Mouse (Mus musculus) natural killer cell, adult 2 months (primary cell): ENCODE data around the gene Mdfic.
A peak's percentile ranks its signal among the peaks of the same experiment; 100 is the strongest.

ENCODE experiments used
- DNase-seq, 2 experiments: peaks; one replicate each; pipeline ENCODE4 v3.0.0; 2022; ENCODE audit warnings: low spot score in 2 of 2

Gene Mdfic

DNA sequence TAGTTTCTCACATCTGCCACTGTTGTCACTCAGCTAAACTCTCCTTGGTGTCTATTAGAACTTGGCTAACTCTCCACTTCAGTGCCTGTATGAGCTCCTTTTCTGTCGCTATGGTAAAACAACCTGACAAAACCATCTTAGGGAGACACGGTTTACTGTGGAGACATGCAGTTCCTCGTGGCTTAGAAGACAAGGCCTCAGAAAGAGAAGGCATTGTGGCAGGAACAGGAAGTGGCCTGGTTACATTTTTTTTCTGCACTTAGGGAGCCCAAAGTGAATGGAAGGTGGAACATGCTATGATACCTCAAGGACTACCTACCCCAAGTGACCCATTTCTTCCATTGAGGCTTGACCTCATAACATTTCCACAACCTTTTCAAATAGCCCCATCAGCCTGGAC is 18.7 kb downstream of the Mdfic start:
- DNase-seq: no peak

DNA sequence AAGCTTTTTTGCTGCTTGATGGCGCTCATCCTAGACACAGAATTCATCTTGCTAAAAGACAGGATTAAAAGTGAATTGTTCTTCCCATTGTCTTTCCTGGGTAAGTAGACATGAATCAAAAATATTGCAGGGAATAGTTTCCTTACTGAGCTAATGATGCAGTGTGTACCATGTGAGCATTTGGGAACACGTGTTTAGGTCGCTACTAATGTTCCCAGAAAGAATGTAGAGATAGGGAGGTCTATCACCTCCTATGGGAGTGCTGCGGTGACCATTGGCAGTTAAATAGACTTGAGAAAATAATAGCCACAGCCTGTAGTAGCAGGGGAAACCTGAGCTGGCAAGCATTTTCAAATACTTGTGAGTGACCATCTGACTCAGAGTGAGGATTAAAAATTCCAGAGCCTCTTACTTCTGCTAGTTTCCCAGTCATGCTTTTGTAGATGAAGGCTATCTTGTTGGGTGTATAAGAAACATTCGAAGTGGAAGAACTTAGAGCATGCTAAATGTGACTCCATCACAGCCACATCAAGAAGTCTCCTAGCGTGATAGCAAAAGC is 22.2 kb downstream of the Mdfic start:
- no peak for DNase-seq

DNA sequence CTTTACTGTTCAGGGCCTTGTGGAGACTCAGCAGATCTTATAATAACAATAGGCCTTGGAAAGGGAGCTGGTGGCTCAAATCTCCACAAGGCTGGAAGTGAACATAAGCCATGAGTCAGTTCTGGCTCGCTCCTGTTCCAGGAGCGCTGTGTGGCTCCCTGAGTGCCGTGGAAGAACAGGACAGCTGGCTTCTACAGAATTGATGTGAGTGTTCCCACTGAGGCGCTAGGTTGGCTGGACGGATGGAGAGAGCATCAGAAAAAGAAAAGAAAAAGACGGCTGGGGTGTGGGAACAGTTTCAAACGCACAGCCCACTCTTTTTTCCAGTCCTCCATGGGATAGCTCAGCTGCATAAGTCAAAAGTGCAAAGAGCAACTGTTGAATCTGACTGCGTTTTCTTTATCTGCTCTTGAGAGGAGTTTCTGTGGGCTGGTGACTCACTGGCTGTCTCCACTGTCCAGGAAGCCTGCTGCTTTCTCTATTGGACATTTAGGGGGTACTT is 22.9 kb downstream of the Mdfic start:
- no peak for DNase-seq

DNA sequence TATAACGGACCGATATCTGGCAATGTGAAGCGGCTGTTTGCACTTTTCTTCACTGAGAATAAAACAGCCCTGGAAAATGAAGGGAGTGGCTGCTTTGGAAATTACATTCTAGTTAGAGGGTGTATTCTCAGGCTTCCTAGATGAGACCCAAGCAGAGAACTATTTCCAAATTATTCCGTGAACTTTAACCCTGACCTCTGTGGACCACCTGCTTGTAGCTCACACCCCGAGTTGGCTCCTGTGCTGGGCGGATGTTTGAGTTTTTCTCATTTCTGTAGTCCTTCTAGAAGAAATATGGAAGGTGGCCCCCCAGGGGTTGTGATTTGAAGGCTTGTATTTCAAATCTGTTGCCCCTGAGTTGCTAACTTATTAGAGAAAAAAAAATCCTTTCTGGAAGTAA is 23.3 kb downstream of the Mdfic start:
- DNase-seq: no peak

GRCm38 (mm10) chr6:15745313-15745712 is 24.9 kb downstream of the Mdfic start:
- no peak for DNase-seq

DNA sequence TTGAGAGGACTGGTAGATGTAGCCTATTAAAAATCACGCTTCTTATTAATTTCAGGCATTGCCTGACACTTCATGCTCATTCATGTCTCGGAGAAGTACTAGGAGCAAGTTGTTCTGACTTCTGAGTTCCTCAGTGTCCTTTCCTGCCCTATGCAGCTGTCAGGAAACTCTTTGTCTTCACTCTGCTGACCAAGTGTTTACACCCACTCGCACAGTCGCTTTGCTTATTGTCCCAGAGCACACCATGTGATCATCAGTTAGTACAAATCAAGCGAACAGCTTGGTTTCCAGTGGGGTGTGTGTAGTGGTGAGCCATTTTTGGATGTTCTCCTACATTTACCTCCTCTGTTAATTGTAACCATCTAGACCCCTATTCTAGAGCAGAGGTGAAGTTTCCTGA is 25.4 kb downstream of the Mdfic start:
- DNase-seq: peak in 1 of 2 experiments; percentile 22

- DNase-seq: peak in 1 of 2 experiments; percentile 23
Measured at GRCm38 (mm10) chr6:15747396-15748155, 27.1 kb downstream of the Mdfic start.

DNA sequence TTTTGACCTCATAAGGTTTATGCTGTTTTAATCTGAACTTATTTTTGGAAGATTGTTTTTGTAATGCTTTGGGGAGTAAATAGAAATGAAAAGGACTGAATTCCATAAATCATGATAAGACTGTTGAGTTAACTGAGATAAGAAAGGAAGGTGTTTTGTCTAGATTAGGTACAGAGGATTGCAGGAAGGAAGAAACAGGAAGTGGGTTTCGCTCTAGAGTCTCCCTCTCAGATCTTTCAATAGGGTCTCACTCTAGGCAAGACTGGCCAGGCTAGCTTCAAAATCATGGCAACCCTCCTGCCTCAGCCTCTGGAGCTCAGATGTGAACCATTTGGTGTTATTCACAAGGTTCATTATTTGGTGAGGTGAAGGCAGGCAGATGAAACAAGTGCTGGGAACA is 27.8 kb downstream of the Mdfic start:
- peak in 1 of 2 experiments; percentile 16 for DNase-seq

DNA sequence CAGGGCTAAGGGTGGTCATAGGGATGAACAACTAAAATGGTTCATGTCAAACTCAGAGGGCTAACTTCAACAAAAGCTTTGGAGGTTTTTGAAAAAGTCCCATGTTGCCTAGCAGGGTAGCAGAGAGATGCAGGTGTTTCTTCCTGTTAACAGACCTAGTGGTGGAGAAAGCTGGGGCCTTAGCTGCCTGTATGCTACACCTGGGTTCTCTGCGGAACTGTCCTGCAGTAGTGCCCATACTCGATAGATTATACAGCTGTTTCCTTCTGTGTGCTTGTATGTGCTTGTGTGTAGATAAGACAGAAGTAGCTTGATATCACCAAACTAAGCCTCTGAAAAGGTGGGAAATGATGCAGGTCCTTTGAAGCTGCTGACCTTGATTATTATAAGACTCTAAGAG is 28.5 kb downstream of the Mdfic start:
- DNase-seq: peak in 1 of 2 experiments; percentile 36

- peak in 1 of 2 experiments; percentile 39 for DNase-seq
Measured at GRCm38 (mm10) chr6:15750101-15750500, 29.6 kb downstream of the Mdfic start.

- no peak for DNase-seq
Measured at GRCm38 (mm10) chr6:15751375-15751774, 30.9 kb downstream of the Mdfic start.

DNA sequence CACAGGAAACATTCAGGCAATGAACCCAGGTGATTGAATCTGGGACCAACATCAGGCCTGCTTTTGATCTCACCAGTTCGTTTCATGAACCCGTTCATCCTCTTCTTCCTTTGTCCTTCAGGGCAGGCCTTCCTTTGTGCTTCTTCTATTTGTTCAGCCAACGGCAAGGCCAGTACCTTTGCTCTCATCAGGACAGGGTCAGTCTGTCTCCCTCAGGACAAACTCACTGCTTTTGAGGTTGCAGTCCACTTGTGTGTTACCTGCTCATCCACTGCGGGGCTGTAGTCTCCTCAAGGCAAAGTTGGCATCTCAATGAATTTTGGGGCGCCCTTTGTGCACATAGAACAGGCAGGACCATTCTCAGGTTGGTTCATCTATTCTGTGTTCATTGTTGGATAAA is 31.7 kb downstream of the Mdfic start:
- no peak for DNase-seq

GRCm38 (mm10) chr6:15753208-15753607 is 32.7 kb downstream of the Mdfic start:
- DNase-seq: no peak

GRCm38 (mm10) chr6:15758394-15758793 is 37.9 kb downstream of the Mdfic start:
- peak in 1 of 2 experiments; percentile 39 for DNase-seq

DNA sequence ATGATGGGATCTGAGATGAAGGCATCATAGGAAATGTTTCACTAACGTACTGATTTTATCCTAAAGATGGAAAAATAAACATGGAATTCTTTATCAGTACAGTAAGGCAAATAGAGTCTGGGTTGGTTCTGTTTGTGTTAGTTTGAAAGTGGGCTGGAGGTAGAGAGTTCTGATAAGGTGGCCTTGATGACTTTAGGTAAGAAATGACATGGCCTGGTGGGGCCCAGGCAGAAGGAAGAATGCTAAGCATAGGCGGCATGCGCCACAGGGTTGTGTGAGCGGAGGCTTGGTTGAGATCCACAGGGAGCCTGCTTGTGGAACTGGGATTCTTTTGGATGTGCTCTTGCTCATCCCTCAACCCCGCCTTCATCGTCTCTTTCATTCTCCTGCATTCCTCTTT is 40.3 kb downstream of the Mdfic start:
- DNase-seq: no peak

DNA sequence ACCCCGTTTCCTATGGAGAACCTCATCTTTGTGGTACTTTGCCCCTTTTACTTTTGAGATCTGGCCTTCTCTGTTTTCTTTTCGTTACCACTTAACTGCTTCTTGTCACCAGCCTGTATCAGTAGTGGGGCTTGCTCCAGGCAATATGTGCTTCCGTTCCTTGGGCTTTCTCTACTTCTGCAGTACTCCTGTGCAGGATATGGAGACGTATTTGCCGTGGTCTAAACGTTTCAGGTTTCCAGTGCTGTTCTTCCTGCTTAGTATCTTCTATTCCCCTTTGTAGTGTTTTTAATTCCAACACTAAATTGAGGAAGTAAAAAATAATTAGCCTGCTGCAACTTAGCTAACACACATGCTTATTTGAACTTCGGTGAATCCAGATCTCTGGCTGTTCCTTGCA is 43.6 kb downstream of the Mdfic start:
- DNase-seq: no peak

GRCm38 (mm10) chr6:15767460-15767859 is 47.0 kb downstream of the Mdfic start:
- no peak for DNase-seq

DNA sequence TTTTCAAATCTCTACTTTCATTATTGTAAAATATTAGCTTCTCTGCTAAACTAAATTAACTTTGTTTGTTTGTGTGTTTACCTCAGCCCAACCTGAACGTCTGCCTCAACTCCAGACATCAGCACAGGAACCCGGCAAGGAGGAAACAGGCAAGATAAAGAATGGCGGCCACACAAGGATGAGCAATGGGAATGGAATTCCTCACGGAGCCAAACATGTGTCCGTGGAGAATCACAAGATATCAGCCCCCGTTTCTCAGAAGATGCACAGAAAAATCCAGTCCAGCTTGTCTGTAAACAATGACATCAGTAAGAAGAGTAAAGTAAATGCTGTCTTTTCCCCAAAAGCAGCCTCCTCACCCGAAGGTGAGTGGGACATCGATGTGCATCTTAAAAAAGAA is 49.7 kb downstream of the Mdfic start:
- DNase-seq: no peak

DNA sequence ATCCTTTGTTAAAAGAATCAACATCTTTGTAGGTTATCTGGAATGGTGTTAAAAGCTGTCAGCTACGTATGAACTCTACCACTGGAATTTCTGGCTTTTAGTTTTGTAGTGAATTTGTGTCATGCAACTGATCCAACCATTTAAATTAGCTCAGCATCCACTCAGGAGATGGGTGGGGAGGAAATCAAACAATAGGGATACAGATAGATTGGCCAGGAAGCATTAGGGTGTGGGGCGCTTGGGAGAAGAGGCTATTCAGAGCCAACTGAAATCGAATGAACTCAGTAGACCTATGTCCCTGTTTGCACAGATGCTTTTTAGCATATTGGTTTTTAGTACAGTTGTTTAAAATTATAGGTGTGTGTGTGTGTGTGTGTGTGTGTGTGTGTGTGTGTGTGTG is 56.6 kb downstream of the Mdfic start:
- no peak for DNase-seq

DNA sequence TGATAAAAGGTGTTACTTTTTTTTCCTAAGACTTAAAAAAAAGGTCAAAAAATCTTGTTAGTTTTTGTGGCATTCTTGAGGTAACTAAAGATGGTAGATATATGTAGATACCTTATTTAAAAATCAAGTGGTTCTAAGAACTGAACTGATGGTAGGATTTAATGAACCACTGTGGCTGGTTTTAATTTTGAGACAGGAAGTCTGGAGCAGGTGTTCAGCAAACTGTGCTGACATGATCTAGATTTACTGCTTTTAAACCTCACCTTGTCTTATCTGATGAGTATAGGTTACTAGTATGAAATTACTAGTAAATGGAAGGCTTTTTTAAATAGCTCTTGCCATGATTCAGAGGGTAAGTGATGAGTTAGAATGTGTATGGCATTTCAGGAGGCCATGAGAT is 59.7 kb downstream of the Mdfic start:
- DNase-seq: no peak

DNA sequence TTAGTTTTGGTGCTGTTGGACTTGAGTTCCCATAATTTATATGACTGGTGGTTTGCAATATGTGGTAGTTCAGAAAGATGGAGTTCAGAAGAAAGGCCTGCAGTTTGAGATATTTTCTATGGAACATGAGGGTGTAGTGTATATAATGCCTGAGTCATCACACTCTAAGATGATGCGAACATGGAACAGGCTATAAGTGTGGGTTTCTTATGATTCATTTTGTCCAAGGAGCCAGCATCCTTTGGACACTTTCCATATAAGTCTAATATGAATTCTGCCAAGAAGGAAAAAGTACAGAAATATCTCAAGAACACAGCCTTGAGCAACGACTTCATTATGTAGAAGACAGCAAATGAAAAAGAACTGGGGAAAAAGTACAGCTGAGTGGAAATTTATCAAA is 60.2 kb downstream of the Mdfic start:
- DNase-seq: no peak

- DNase-seq: peak; percentile 38 to 74
Measured at GRCm38 (mm10) chr6:15789523-15790500, 69.4 kb downstream of the Mdfic start.
